Mouse (Mus musculus): Measurements from ENCODE around the gene Mcur1.

Mcur1 gene

DNA sequence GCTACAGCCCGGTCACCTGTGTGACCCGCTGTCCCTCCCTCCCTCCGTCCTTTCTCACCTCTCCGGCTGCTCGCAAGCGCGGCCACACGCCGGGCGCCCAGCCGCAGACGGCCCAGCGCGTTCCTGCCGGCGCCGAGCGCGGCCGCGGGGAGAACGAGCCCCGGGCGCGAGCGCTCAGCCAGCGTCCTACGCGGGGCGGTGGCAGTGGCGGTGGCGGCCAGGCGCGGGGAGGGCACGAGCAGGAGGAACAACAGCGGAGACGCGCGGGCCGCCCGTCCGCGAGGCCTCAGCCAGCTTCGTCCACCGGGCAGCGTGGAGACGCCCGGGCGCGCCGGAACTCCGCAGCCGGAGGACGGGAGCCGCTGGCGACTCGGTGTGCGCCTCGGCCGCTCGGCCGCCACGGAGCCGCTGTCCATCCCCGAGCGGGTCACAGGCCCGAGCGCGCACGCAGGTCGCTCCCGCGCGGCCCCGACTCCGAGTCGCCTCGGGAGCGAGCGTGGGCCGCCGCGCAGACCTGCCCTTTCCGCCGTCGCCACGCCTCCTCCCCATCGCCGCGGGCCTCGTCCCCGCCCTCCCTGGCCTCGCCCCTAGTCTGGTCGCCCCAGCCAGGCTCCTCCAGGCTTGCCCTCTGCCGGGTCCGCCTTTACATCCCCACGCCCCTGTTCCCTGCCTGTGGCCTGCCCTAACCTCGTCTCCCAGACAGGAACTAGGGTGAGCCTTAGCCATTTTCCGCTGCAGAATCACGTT, at the start of gene Mcur1:
Mcur1 (minus strand) TSS at position 481 of the 747 bp plus-strand sequence.
- in situ Hi-C loops (cut with MboI; ENCODE audit: low pct_unique_long_range_greater_than_20kb in 1 of 2, low sequenced_read_pairs in 2 of 2, unreplicated experiment in 1 of 2) = loop anchor here in 1 of 2 experiments (25.0 kb wide), 1 partner anchor 373 kb away; no protein-coding TSS in a partner anchor

DNA sequence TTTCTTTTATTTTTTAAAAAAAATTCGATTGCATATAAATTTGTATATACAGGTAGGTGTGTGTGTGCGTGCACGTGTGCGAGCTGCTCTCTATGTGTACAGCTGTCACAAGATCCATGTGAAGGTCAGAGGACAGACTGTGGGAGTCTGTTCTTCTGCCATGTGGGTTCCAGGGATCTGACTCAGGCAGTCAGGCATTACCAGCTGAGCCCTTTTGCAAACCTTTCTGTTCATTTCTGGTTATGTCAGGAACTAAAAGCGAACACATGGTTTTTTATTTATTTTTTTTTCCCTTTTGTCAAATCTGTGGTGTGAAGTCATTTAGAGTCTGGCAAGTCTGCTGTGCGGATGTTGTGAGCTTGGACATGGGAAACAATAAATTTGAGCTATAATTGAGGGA, 48.9 kb upstream of the Mcur1 start:
- in situ Hi-C loops (cut with MboI; ENCODE audit: low pct_unique_long_range_greater_than_20kb in 1 of 2, low sequenced_read_pairs in 2 of 2, unreplicated experiment in 1 of 2) = loop anchor here in 1 of 2 experiments (10.0 kb wide), 1 partner anchor 106 kb away; no protein-coding TSS in a partner anchor

GRCm38 (mm10) chr13:43603042-43603441, 43.1 kb upstream of the Mcur1 start:
- in situ Hi-C loops (cut with MboI; ENCODE audit: low pct_unique_long_range_greater_than_20kb in 1 of 2, low sequenced_read_pairs in 2 of 2, unreplicated experiment in 1 of 2) = loop anchor here in 1 of 2 experiments (10.0 kb wide), 1 partner anchor 112 kb away; no protein-coding TSS in a partner anchor

- in situ Hi-C loops (cut with MboI; ENCODE audit: low pct_unique_long_range_greater_than_20kb in 1 of 2, low sequenced_read_pairs in 2 of 2, unreplicated experiment in 1 of 2) = loop anchor here in 1 of 2 experiments (10.0 kb wide), 1 partner anchor 112 kb away; no protein-coding TSS in a partner anchor
Measured at GRCm38 (mm10) chr13:43602440-43602839, 42.4 kb upstream of the Mcur1 start.

GRCm38 (mm10) chr13:43600967-43601366, 41.0 kb upstream of the Mcur1 start:
- in situ Hi-C loops (cut with MboI; ENCODE audit: low pct_unique_long_range_greater_than_20kb in 1 of 2, low sequenced_read_pairs in 2 of 2, unreplicated experiment in 1 of 2) = loop anchor here in 1 of 2 experiments (10.0 kb wide), 1 partner anchor 114 kb away; no protein-coding TSS in a partner anchor

GRCm38 (mm10) chr13:43595896-43596295, 35.9 kb upstream of the Mcur1 start:
- in situ Hi-C loops (cut with MboI; ENCODE audit: low pct_unique_long_range_greater_than_20kb in 1 of 2, low sequenced_read_pairs in 2 of 2, unreplicated experiment in 1 of 2) = loop anchor here in 1 of 2 experiments (5.0 kb wide), 1 partner anchor 131 kb away; no protein-coding TSS in a partner anchor

DNA sequence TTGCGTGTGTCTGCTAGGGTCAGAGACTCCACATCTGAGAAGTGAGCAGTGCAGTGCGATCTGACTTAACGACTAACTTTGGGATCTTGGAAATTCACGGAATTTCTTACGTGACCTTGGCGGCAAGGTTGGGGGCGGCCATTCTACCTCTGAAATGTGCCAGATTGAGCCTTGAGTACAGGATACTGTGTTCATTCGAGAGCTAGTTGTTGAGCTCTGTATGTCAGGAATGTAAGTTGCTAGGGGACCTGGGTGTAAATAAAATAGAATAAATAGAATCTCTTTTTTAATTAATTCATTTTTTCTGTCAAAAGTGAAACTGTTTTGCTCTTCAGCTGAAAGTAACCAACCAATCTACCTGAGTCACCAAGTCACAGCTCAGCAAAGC, 32.7 kb upstream of the Mcur1 start:
- in situ Hi-C loops (cut with MboI; ENCODE audit: low pct_unique_long_range_greater_than_20kb in 1 of 2, low sequenced_read_pairs in 2 of 2, unreplicated experiment in 1 of 2) = no loop called here

DNA sequence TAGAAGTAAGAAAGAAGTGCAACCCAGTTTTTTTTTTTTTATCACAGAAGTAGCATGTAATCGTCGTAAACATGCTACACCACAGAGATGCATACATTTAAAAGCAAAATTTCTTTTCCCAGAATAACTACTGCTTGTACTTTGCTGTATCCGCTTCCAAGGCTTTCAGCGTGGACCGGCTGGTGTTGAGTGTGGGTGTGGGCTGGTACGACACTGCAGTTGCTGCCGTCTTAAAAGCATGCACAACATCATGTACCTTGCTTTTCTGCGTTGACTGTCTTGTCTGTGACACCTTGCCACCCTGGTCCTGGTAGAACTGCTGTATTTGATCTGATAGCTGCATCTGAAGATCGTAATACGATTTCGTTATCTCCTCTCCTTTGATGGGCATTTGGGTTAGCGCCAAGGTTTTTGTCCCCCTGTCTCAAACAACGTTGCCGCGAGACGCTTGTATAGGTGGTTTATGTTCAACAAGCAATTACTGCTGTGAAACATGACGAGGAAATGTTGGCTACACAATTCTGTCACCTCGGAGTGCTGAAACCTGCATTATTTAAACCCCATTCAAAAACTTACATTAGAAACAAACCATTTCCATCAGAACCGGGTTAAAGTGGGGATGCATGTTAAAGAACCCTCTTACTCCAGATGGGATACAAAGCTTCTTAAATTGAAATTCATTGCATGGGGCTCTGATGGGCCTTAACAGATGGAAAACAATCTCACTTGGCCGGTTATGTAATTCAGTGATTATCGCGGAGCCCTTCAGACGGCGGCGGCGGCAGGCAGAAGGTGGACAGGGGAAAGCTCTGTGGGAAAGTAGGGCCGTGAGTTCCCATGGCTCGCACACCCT, 32.1 kb upstream of the Mcur1 start:
- in situ Hi-C loops (cut with MboI; ENCODE audit: low pct_unique_long_range_greater_than_20kb in 1 of 2, low sequenced_read_pairs in 2 of 2, unreplicated experiment in 1 of 2) = no loop called here

DNA sequence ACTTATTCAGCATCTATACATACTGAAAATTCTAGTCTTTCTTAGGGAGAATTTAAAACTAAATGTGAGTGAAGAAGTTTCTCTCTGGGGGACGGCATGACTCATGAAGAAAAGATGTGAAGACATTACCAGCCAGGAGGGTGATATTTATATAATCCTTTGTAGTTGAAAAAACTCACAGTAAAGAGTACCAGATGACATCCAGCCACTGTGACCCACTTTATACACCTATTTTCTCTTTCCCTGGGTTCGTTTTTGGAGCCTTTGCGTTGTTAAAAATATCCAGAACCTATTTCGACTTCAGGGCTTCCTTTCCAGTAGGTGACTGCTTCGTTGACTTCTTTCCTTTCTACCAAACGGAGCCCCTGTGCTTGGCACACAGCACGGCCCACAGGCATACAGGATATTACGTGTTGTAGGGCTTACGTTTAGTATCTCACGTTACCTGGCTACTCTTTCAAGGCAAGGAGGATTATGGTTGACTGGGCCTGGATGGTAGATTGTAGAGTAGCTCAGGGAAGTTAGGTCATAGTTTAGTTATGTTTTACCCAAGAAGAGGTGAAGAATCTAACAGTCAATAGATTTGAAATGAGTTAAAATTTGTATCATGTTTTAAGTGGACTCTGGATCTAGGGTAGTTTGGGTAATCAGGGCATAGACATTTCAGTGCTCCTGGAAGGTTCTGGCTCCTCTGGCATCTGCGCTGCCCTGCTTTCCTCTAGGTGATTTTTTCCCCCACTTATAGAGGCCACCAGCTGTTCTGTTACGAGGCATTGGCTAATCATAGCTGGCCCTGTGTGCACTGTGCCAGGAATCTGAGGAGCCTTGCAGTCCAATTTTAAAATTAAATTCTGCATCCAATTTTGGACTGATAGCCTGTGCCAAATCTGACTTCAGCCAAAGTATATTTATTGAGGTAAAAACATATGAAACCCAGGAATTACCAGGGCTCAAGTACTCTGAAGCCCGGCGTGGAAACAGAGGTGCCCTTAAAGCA, 28.2 kb upstream of the Mcur1 start:
- in situ Hi-C loops (cut with MboI; ENCODE audit: low pct_unique_long_range_greater_than_20kb in 1 of 2, low sequenced_read_pairs in 2 of 2, unreplicated experiment in 1 of 2) = loop anchor here in 1 of 2 experiments (10.0 kb wide), 1 partner anchor 147 kb away; no protein-coding TSS in a partner anchor

GRCm38 (mm10) chr13:43586966-43587365, 27.0 kb upstream of the Mcur1 start:
- in situ Hi-C loops (cut with MboI; ENCODE audit: low pct_unique_long_range_greater_than_20kb in 1 of 2, low sequenced_read_pairs in 2 of 2, unreplicated experiment in 1 of 2) = loop anchor here in 1 of 2 experiments (10.0 kb wide), 1 partner anchor 148 kb away; no protein-coding TSS in a partner anchor

GRCm38 (mm10) chr13:43585335-43585734, 25.3 kb upstream of the Mcur1 start:
- in situ Hi-C loops (cut with MboI; ENCODE audit: low pct_unique_long_range_greater_than_20kb in 1 of 2, low sequenced_read_pairs in 2 of 2, unreplicated experiment in 1 of 2) = loop anchor here in 1 of 2 experiments (10.0 kb wide), 1 partner anchor 149 kb away; no protein-coding TSS in a partner anchor

- in situ Hi-C loops (cut with MboI; ENCODE audit: low pct_unique_long_range_greater_than_20kb in 1 of 2, low sequenced_read_pairs in 2 of 2, unreplicated experiment in 1 of 2) = loop anchor here in 1 of 2 experiments (10.0 kb wide), 1 partner anchor 151 kb away; no protein-coding TSS in a partner anchor
Measured at GRCm38 (mm10) chr13:43583504-43583903, 23.5 kb upstream of the Mcur1 start.

- in situ Hi-C loops (cut with MboI; ENCODE audit: low pct_unique_long_range_greater_than_20kb in 1 of 2, low sequenced_read_pairs in 2 of 2, unreplicated experiment in 1 of 2) = loop anchor here in 1 of 2 experiments (10.0 kb wide), 1 partner anchor 152 kb away; no protein-coding TSS in a partner anchor
Measured at GRCm38 (mm10) chr13:43582961-43583360, 23.0 kb upstream of the Mcur1 start.

DNA sequence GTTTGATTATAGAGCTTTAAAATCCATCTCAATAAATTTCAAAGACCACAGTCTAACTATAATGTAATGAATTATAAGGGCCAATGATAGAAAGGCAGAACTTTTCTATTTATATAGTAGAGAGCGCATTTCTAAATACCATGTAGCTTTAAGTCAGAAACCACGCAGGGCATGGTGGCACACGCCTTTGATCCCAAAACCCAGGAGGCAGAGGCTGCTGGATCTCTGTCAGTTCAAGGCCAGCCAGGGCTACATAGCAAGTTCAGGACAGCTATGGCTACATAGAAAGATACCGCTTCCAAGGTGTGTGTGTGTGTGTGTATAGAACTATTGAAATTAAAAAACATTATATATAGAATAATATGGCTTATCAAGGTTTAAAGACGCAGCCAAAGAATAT, 20.7 kb upstream of the Mcur1 start:
- in situ Hi-C loops (cut with MboI; ENCODE audit: low pct_unique_long_range_greater_than_20kb in 1 of 2, low sequenced_read_pairs in 2 of 2, unreplicated experiment in 1 of 2) = loop anchor here in 1 of 2 experiments (10.0 kb wide), 1 partner anchor 154 kb away; no protein-coding TSS in a partner anchor

DNA sequence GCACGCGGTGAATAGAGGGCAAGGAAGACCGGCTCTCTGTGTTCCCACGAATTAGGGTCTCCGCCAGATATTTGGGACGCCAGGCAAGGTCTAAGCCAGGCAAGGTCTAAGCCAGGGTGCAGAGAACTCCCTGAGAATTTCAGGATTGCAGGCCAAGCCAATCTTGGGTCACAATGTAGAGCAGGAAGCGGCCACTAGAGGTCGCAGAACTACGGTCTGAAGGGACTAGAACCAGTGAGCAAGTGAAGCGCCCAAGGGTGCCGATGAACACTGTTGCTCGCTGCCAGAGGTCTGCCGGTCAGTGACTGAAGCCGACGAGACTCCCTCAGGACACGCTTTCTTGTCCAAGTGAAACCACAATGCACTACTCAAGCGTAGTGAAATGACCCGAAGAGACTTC, 19.7 kb upstream of the Mcur1 start:
- in situ Hi-C loops (cut with MboI; ENCODE audit: low pct_unique_long_range_greater_than_20kb in 1 of 2, low sequenced_read_pairs in 2 of 2, unreplicated experiment in 1 of 2) = loop anchor here in 1 of 2 experiments (10.0 kb wide), 1 partner anchor 155 kb away; no protein-coding TSS in a partner anchor

- in situ Hi-C loops (cut with MboI; ENCODE audit: low pct_unique_long_range_greater_than_20kb in 1 of 2, low sequenced_read_pairs in 2 of 2, unreplicated experiment in 1 of 2) = no loop called here
Measured at GRCm38 (mm10) chr13:43577766-43578165, 17.8 kb upstream of the Mcur1 start.

- in situ Hi-C loops (cut with MboI; ENCODE audit: low pct_unique_long_range_greater_than_20kb in 1 of 2, low sequenced_read_pairs in 2 of 2, unreplicated experiment in 1 of 2) = no loop called here
Measured at GRCm38 (mm10) chr13:43577254-43577653, 17.3 kb upstream of the Mcur1 start.
